Mouse (Mus musculus) liver, postnatal 0 days (tissue): ENCODE data around the gene Gm17509. TPM values are rescaled to one million over a fixed set of nuclear protein-coding genes. Genes with fewer than 3 reads are reported as not detected.

Experiments
- ATAC-seq: fragments of 200-750 bp; cut with Nextera tagmentation; 2 replicates; pipeline ENCODE4 v1.8.0; 2017; ENCODE audit warnings: mild to moderate bottlenecking, moderate library complexity
- DNase-seq: peaks from one replicate; pipeline ENCODE4 v3.0.0-alpha.2; 2016
- H3K27ac ChIP-seq: fragments of 300-500 bp; sonication (generic); 2 replicates; pipeline ENCODE4 v1.5.1; 2014; ENCODE audit warnings: antibody characterized with exemption, moderate library complexity, mild to moderate bottlenecking, low read depth
- H3K27me3 ChIP-seq: fragments of 300-500 bp; sonication (generic); 2 replicates; pipeline ENCODE4 v1.6.1; 2014; ENCODE audit warnings: low read length, control low read depth, mixed read lengths; ENCODE audit not compliant: insufficient read depth
- H3K36me3 ChIP-seq: fragments of 300-500 bp; sonication (generic); replicated peaks from 2 replicates; pipeline ENCODE4 v1.6.1; 2014; ENCODE audit warnings: mild to moderate bottlenecking, control low read depth, low read length, moderate library complexity, mixed read lengths; ENCODE audit not compliant: insufficient read depth
- H3K4me1 ChIP-seq: fragments of 300-500 bp; sonication (generic); 2 replicates; pipeline ENCODE4 v1.6.1; 2014; ENCODE audit warnings: antibody characterized with exemption, mild to moderate bottlenecking, control low read depth; ENCODE audit not compliant: insufficient read depth
- H3K4me2 ChIP-seq: fragments of 300-500 bp; sonication (generic); 2 replicates; pipeline ENCODE4 v1.6.1; 2014; ENCODE audit warnings: low read depth, mild to moderate bottlenecking, low read length, moderate library complexity, mixed read lengths
- H3K4me3 ChIP-seq: fragments of 300-500 bp; sonication (generic); 2 replicates; pipeline ENCODE4 v1.5.1; 2014; ENCODE audit warnings: low read depth, low read length
- H3K9ac ChIP-seq: fragments of 300-500 bp; sonication (generic); replicated peaks from 2 replicates; pipeline ENCODE4 v1.6.1; 2014; ENCODE audit warnings: mild to moderate bottlenecking, moderate library complexity
- H3K9me3 ChIP-seq: fragments of 300-500 bp; sonication (generic); 2 replicates; pipeline ENCODE4 v1.6.1; 2016; ENCODE audit warnings: mild to moderate bottlenecking, control low read depth, low read length, mixed read lengths
- CTCF ChIP-seq: sonication (generic); IDR thresholded peaks from 2 replicates; pipeline ENCODE4 v1.5.1; 2016; ENCODE audit warnings: antibody characterized with exemption, low read depth
- EP300 ChIP-seq: IDR thresholded peaks from 2 replicates; pipeline ENCODE4 v1.6.1; 2016; ENCODE audit warnings: antibody characterized with exemption, low read depth, mild to moderate bottlenecking
- WGBS: fragments of 180-500 bp; shearing (Covaris S2); extraction: QIAGEN DNeasy Blood & Tissue Kit; methylation state at CpG from one replicate; pipeline ENCODE4 v1.1.7; 2014; ENCODE audit not compliant: insufficient replicate concordance; 5-methylcytosine and 5-hydroxymethylcytosine counted together
- polyA plus RNA-seq: library from polyadenylated mRNA; unstranded; fragments of >200 nt; fragmentation: Nextera tagmentation; extraction: Ambion mirVana; gene quantifications from 2 replicates; pipeline ENCODE4 v1.2.1, GENCODE M21; 2015

Gene Gm17509
- polyA plus RNA-seq: not detected in 2 replicates

- no peaks in the 10 kb centered on the region for H3K9me3 ChIP-seq
- DNase-seq (peak; percentile 55), ATAC-seq (peak; percentile 51)
- peak within 1 kb of the TSS; percentile 59 for H3K4me3 ChIP-seq
- peak within 1 kb of the TSS; percentile 67 for H3K9ac ChIP-seq
- no peak for TF ChIP-seq CTCF
- no peak for TF ChIP-seq EP300
- peak within 1 kb of the TSS; percentile 75 for H3K4me2 ChIP-seq
- H3K27me3 ChIP-seq: peaks cover 19% of the 10 kb centered on the region
- under 1% methylated on average over 66 of the region's 67 CpGs for WGBS
- peaks cover 7% of the 10 kb centered on the region; the same call in 1 of the 2 replicates for H3K4me1 ChIP-seq
- no peaks in the 10 kb centered on the region for H3K36me3 ChIP-seq
- peak within 1 kb of the TSS; percentile 74 for H3K27ac ChIP-seq
Observed at GRCm38 (mm10) chr13:117220501-117221321, at the start of gene Gm17509. Gm17509 (minus strand) TSS chr13:117221075.

GRCm38 (mm10) chr13:117267963-117268362 is 47.1 kb upstream of the Gm17509 start:
- H3K36me3 ChIP-seq: no peaks in the 10 kb centered on the region; the same call in 1 of the 2 replicates
- no peak overlapping the region for H3K4me3 ChIP-seq
- ATAC-seq: no peak
- H3K27me3 ChIP-seq: no peaks in the 10 kb centered on the region
- no peak overlapping the region for H3K9ac ChIP-seq
- no peak overlapping the region for H3K4me2 ChIP-seq
- no peaks in the 10 kb centered on the region for H3K9me3 ChIP-seq
- no peak for DNase-seq
- no peak overlapping the region for H3K27ac ChIP-seq
- TF ChIP-seq EP300: no peak
- no peak for TF ChIP-seq CTCF
- no peaks in the 10 kb centered on the region for H3K4me1 ChIP-seq
- 89% methylated on average over 14 of the region's 14 CpGs for WGBS

- no peak for ATAC-seq
Observed at GRCm38 (mm10) chr13:117266156-117266555, 45.3 kb upstream of the Gm17509 start.

DNA sequence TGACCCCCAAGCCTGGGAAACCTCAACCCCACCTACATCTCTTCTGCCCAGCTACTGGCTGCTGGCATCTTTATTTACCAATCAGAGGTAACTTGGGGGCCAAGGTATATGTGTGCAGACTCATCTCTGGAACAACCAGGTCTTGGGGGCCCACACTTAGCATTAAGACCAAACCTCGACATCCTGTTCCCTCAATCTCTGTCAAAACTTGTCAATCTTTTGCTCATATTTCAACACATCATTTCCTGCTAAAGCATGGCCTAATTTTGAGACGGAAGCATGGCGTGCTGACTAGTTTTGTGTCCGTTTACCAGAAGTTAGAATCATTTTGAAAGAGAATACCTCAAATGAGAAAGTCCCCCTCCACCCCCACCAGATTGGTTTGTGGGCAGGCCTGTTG is 39.8 kb upstream of the Gm17509 start:
- Histone ChIP-seq H3K4me2 (no peak overlapping the region), H3K36me3 (no peaks in the 10 kb centered on the region), H3K9me3 (no peaks in the 10 kb centered on the region), H3K4me3 (no peak overlapping the region), H3K27ac (no peak overlapping the region; the same call in 1 of the 2 replicates), H3K9ac (no peak overlapping the region), H3K4me1 (no peaks in the 10 kb centered on the region), H3K27me3 (no peaks in the 10 kb centered on the region)
- ATAC-seq (peak; percentile 58), DNase-seq (no peak)
- WGBS: 40% methylated on average over 4 of the region's 4 CpGs
- TF ChIP-seq CTCF (no peak), EP300 (peak; percentile 63)

More at GRCm38 (mm10) chr13:117266156-117266555, 45.3 kb upstream of the Gm17509 start:
- TF ChIP-seq EP300: no peak
- no peak for TF ChIP-seq CTCF
- H3K4me1 ChIP-seq: no peaks in the 10 kb centered on the region
- no peaks in the 10 kb centered on the region for H3K27me3 ChIP-seq
- H3K27ac ChIP-seq: no peak overlapping the region
- H3K9ac ChIP-seq: no peak overlapping the region
- H3K9me3 ChIP-seq: no peaks in the 10 kb centered on the region
- DNase-seq: no peak
- no peak overlapping the region for H3K4me2 ChIP-seq
- WGBS: 62% methylated on average over 2 of the region's 2 CpGs
- no peaks in the 10 kb centered on the region; the same call in 1 of the 2 replicates for H3K36me3 ChIP-seq
- H3K4me3 ChIP-seq: no peak overlapping the region

GRCm38 (mm10) chr13:117242621-117243020 is 21.7 kb upstream of the Gm17509 start:
- WGBS: 57% methylated on average over 5 of the region's 5 CpGs
- no peaks in the 10 kb centered on the region for H3K4me1 ChIP-seq
- H3K27ac ChIP-seq: no peak overlapping the region
- H3K27me3 ChIP-seq: no peaks in the 10 kb centered on the region
- no peaks in the 10 kb centered on the region for H3K9me3 ChIP-seq
- no peak overlapping the region for H3K4me3 ChIP-seq
- no peak for DNase-seq
- TF ChIP-seq EP300 (no peak), CTCF (no peak)
- H3K9ac ChIP-seq: no peak overlapping the region
- H3K4me2 ChIP-seq: peak overlapping the region; percentile 3
- H3K36me3 ChIP-seq: no peaks in the 10 kb centered on the region
- no peak for ATAC-seq

GRCm38 (mm10) chr13:117242063-117242462 is 21.2 kb upstream of the Gm17509 start:
- H3K4me2 ChIP-seq: peak overlapping the region; percentile 3
- H3K27ac ChIP-seq: peak overlapping the region; percentile 41; the same call in 1 of the 2 replicates
- no peak overlapping the region for H3K9ac ChIP-seq
- 39% methylated on average over 3 of the region's 3 CpGs for WGBS
- DNase-seq (no peak), ATAC-seq (peak; percentile 44; the same call in 1 of the 2 replicates)
- TF ChIP-seq EP300 (peak; percentile 58), CTCF (no peak)
- H3K4me1 ChIP-seq: no peaks in the 10 kb centered on the region; the same call in 1 of the 2 replicates
- H3K36me3 ChIP-seq: no peaks in the 10 kb centered on the region
- H3K4me3 ChIP-seq: no peak overlapping the region
- H3K27me3 ChIP-seq: no peaks in the 10 kb centered on the region
- no peaks in the 10 kb centered on the region for H3K9me3 ChIP-seq
